Mouse (Mus musculus) cortical plate, adult 2 months (tissue): Measurements from ENCODE around the gene Copa. TPM values are rescaled to one million over a fixed set of nuclear protein-coding genes. Genes with fewer than 3 reads are reported as not detected.
A peak's percentile ranks its signal among the peaks of the same experiment; 100 is the strongest.

Experiments used
- H3K27ac ChIP-seq: fragments of 200-500 bp; 2 replicates; pipeline ENCODE4 v1.5.1; 2012; ENCODE audit warnings: low read length, control low read depth, inconsistent platforms; ENCODE audit not compliant: insufficient read depth
- H3K4me1 ChIP-seq: fragments of 200-500 bp; 2 replicates; pipeline ENCODE4 v1.6.1; 2011; ENCODE audit warnings: low read length; ENCODE audit not compliant: control insufficient read depth, insufficient read depth
- H3K4me3 ChIP-seq: fragments of 200-500 bp; 2 replicates; pipeline ENCODE4 v1.5.1; 2011; ENCODE audit warnings: mild to moderate bottlenecking, low read length, control low read depth; ENCODE audit not compliant: insufficient read depth
- CTCF ChIP-seq: fragments of 200-500 bp; IDR thresholded peaks from 2 replicates; pipeline ENCODE4 v1.5.1; 2011; ENCODE audit warnings: mild to moderate bottlenecking, control low read depth, low read length; ENCODE audit not compliant: insufficient read depth; ENCODE audit errors: extremely low read depth
- POLR2A ChIP-seq: fragments of 200-500 bp; IDR thresholded peaks from 2 replicates; pipeline ENCODE4 v1.6.1; 2011; ENCODE audit warnings: mild to moderate bottlenecking, low read length, control low read depth; ENCODE audit not compliant: insufficient read depth; ENCODE audit errors: extremely low read depth
- polyA plus RNA-seq: library from polyadenylated mRNA; depleted of rRNA; stranded (reverse); fragments of >200 nt; gene quantifications from 2 replicates; pipeline ENCODE4 v1.2.3, GENCODE M21; 2012

Copa gene
- polyA plus RNA-seq, 1 experiment: 104 TPM

DNA sequence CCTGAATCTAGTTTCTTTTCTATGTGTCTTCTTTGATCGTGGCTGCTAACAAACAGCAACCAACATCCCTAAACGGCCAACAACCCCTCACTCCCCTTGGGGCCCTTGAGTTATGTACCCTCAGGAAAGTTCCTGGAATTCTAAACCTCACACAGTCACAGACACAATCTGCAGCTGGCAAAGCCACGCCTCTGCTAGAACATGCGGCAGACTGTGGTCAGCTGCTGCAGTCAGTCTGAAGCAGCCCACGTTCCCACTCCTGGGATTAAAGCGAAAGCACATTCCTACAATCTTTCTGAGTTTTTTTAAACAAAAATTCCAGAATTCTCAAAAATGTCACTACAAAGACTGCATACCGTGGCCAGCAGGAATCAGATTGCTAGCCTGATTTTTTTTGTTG lies 51.2 kb downstream of the Copa start:
- TF ChIP-seq POLR2A (no peak), CTCF (no peak)
- no peak overlapping the region for H3K27ac ChIP-seq
- H3K4me1 ChIP-seq: peaks cover 1% of the 10 kb centered on the region; the same call in 1 of the 2 replicates
- H3K4me3 ChIP-seq: no peak overlapping the region

- TF ChIP-seq CTCF (no peak), POLR2A (no peak)
- Histone ChIP-seq H3K4me1 (no peaks in the 10 kb centered on the region), H3K4me3 (no peak overlapping the region), H3K27ac (no peak overlapping the region)
Observed at GRCm38 (mm10) chr1:172134072-172134471, 51.7 kb downstream of the Copa start.

DNA sequence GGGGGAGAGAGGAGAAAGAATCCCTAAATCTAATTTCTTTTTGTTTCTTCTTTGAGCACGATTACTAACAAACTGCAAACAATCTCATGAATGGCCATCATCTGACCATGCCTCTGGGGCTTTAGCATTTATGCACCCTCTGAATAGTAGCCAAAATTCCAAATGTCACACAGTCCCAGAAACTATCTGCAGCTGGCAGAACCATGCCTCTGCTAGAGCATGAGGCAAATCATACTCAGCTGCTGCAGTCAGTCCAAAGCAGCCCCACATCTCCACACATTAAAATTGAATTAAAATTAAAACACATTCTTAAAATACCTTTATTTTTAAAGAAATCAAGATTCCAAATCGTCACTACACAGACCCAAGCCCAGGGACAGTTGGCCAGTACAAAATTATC lies 57.8 kb downstream of the Copa start:
- TF ChIP-seq POLR2A: no peak
- no peak for TF ChIP-seq CTCF
- no peak overlapping the region for H3K4me3 ChIP-seq
- no peaks in the 10 kb centered on the region for H3K4me1 ChIP-seq
- no peak overlapping the region for H3K27ac ChIP-seq

GRCm38 (mm10) chr1:172140825-172141224 lies 58.5 kb downstream of the Copa start:
- H3K4me1 ChIP-seq: no peaks in the 10 kb centered on the region
- no peak overlapping the region for H3K27ac ChIP-seq
- no peak overlapping the region for H3K4me3 ChIP-seq
- no peak for TF ChIP-seq CTCF
- no peak for TF ChIP-seq POLR2A

- H3K27ac ChIP-seq: no peak overlapping the region
- no peak overlapping the region for H3K4me3 ChIP-seq
- TF ChIP-seq CTCF (no peak), POLR2A (no peak)
- no peaks in the 10 kb centered on the region for H3K4me1 ChIP-seq
Observed at GRCm38 (mm10) chr1:172141529-172141928, 59.2 kb downstream of the Copa start.

DNA sequence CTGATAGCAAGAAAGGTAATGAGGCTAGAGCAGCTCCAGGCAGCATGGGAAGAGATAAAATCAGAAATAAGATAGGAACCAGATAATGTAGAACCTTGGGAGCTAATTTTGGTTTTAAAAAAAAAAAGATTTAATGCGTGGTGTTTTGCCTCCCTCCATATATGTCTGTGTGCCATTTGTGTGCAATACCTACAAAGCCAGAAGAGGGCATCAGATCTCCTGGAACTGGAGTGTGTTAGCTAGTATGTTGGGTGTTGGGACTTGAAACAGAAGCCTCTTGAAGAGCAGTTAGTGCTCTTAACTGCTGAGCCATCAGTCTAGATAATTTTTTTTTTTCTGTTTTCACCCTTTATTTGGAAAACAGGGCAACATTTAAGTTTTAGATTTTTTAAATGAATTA lies 61.2 kb downstream of the Copa start:
- TF ChIP-seq POLR2A: no peak
- TF ChIP-seq CTCF: peak; percentile 63
- H3K4me3 ChIP-seq: no peak overlapping the region

DNA sequence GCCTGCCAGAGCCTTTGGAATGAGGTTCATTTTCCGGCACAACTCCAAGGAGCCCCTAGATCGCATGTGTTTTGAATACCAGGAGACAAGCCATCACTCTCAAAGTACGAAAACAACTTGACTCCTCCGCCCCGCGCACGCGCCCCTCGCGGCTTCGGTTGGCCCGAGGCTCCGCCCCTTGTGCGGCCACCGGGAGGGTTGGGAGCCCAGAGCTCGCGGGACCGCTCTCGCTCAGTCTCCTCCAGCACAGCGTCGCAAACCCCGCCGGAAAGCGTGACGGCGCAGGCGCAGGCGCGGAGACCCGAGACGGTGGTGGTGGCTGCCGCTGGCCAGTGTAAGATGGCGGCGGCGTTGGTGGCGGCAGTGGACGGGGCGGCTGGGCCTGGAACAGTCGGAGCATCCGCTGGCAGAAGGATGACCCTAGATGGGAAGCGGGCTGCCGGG lies 65.5 kb downstream of the Copa start, which contains the start of gene Dcaf8:
Dcaf8 (plus strand) TSS at position 250 of the 444 bp plus-strand sequence.
- no peak for TF ChIP-seq CTCF
- TF ChIP-seq POLR2A: peak; percentile 91
- Histone ChIP-seq H3K27ac (peak within 1 kb of the TSS; percentile 97), H3K4me3 (peak within 1 kb of the TSS; percentile 88)

More for the DNA sequence above, 61.2 kb downstream of the Copa start:
- H3K4me1 ChIP-seq: no peaks in the 10 kb centered on the region
- H3K27ac ChIP-seq: no peak overlapping the region

DNA sequence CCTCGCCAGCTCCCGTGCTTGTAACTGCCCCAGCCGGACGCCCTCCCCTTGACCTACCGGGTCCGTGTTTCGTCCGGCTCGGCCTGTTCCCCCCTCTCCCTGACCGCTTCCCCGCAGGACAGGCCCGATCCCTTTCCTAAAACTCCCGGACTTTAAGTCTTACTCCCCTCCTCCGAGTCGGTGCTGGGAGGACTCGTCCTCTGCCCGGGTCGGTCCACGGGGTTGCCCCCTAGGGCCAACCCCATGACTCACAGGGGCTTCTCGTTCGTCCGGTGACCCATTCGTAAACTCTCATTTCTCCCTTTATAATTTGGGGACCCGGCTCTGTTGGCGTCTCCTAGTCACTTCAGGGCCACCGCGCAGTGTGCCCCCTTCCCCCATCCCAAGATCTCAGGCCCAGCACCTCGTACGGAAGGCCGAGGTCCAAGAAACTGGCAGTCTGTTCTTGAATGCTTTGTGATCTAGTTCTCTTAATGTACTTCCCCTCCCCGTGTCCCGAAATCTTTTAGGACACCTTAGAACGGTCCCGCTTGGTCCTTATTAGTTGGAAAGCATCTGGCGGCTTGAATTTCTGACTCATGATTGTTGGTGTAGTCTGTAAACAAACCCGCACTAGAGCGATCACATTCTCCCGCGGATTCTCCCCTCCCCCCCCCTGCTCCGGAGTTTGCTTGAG lies 66.1 kb downstream of the Copa start:
- Histone ChIP-seq H3K4me3 (peak overlapping the region; percentile 88), H3K27ac (peak overlapping the region; percentile 97), H3K4me1 (no peaks in the 10 kb centered on the region; the same call in 1 of the 2 replicates)
- TF ChIP-seq CTCF (no peak), POLR2A (no peak)

More for the DNA sequence above, 65.5 kb downstream of the Copa start, which contains the start of gene Dcaf8:
- no peaks in the 10 kb centered on the region; the same call in 1 of the 2 replicates for H3K4me1 ChIP-seq

- Histone ChIP-seq H3K4me1 (no peaks in the 10 kb centered on the region; the same call in 1 of the 2 replicates), H3K27ac (no peak overlapping the region), H3K4me3 (peak overlapping the region; percentile 88)
- TF ChIP-seq POLR2A (no peak), CTCF (no peak)
Observed at GRCm38 (mm10) chr1:172148955-172149815, 66.9 kb downstream of the Copa start.
